Mouse (Mus musculus) CH12.LX (cell line): ENCODE data around the gene Rnf43.

Experiments used
- BHLHE40 ChIP-seq: IDR thresholded peaks from 2 replicates; pipeline ENCODE4 v1.6.1; 2011; ENCODE audit warnings: mild to moderate bottlenecking, low read depth, low read length, improper control_type of control experiment
- CTCF ChIP-seq, 2 experiments: IDR thresholded peaks in 1 of 2; conservative IDR thresholded peaks in 1 of 2; 2 replicates each; pipeline ENCODE4 v1.5.1; 2011 to 2012; ENCODE audit warnings: low read depth in 2 of 2, low read length in 2 of 2, improper control_type of control experiment in 1 of 2, inconsistent platforms in 1 of 2, mild to moderate bottlenecking in 1 of 2, moderate library complexity in 1 of 2
- E2F4 ChIP-seq: IDR thresholded peaks from 2 replicates; pipeline ENCODE4 v1.6.1; 2011; ENCODE audit warnings: low read depth, low read length, improper control_type of control experiment; ENCODE audit not compliant: insufficient replicate concordance
- EP300 ChIP-seq: IDR thresholded peaks from 2 replicates; pipeline ENCODE4 v1.6.1; 2011; ENCODE audit warnings: low read length, improper control_type of control experiment
- HCFC1 ChIP-seq: IDR thresholded peaks from 2 replicates; pipeline ENCODE4 v1.6.1; 2012; ENCODE audit warnings: low read depth, mild to moderate bottlenecking, inconsistent platforms, low read length, improper control_type of control experiment
- MAFK ChIP-seq: IDR thresholded peaks from 2 replicates; pipeline ENCODE4 v1.6.1; 2011; ENCODE audit warnings: low read length, improper control_type of control experiment; ENCODE audit not compliant: insufficient replicate concordance
- MAZ ChIP-seq: IDR thresholded peaks from 2 replicates; pipeline ENCODE4 v1.6.1; 2012; ENCODE audit warnings: low read depth, mild to moderate bottlenecking, inconsistent platforms, low read length, improper control_type of control experiment, moderate library complexity
- NELFE ChIP-seq: IDR thresholded peaks from 2 replicates; pipeline ENCODE4 v1.6.1; 2011; ENCODE audit warnings: low read depth, low read length, improper control_type of control experiment
- PAX5 ChIP-seq: IDR thresholded peaks from 2 replicates; pipeline ENCODE4 v1.6.1; 2012; ENCODE audit warnings: low read length, inconsistent platforms, mixed read lengths
- POLR2A ChIP-seq: IDR thresholded peaks from 2 replicates; pipeline ENCODE4 v1.6.1; 2011; ENCODE audit warnings: low read depth, mild to moderate bottlenecking, improper control_type of control experiment, low read length
- UBTF ChIP-seq: IDR thresholded peaks from 2 replicates; pipeline ENCODE4 v1.6.1; 2012; ENCODE audit warnings: low read depth, mild to moderate bottlenecking, inconsistent platforms, low read length, improper control_type of control experiment, moderate library complexity
- ZNF384 ChIP-seq: IDR thresholded peaks from 2 replicates; pipeline ENCODE4 v1.6.1; 2012; ENCODE audit warnings: low read depth, low read length, improper control_type of control experiment, inconsistent platforms

DNA sequence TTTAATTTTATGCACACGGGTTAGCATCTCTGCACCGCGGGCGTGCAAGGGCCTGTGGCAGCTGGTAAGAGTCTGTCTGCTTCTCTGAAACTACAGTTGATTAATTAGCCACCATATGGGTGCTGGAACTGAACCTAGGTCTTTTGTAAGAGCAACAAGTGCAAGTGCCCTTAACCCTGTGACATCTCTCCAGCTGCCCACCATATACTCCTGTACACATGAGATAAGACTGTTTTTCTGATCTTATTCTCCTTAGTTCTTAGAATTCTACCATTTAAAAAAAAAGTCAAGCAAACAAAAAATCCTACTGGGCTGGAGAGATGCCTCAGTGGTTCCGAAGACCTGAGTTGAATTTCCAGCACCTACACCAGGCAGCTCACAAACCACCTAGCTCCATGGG, 41.1 kb downstream of the Rnf43 start:
- TF ChIP-seq E2F4 (no peak), CTCF (conservative IDR thresholded peaks at IDR 0.05 in 1 of 2, IDR thresholded peaks at IDR 0.05 in 1 of 2; ENCODE audit: low read depth in 2 of 2, low read length in 2 of 2) (no peak), NELFE (no peak), PAX5 (no peak), HCFC1 (no peak), EP300 (no peak), BHLHE40 (no peak), MAZ (no peak), UBTF (no peak), ZNF384 (no peak), POLR2A (no peak), MAFK (no peak)
